In the genomic region with DNA sequence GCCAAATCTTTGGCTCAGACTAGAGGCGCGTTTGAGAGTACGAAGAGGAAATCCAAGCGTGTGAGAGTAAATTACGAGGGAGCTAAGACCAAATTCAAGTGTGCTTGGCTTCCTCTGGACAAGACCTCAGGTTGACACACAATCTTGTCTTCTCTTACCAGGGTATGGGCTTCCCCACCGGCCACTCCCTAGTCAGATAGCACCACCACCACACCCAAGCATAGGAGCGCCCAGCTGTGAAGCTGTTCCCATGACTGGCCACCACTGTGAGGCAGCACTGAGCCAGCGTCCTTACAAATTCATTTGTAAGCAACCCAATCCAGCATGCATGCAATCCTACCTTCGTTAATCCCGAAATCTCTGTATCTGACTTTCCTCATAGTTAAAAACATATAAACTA, we compare ENCODE assay signal across 10 mouse cellular contexts. TPM values are rescaled to one million over a fixed set of nuclear protein-coding genes. Genes with fewer than 3 reads are reported as not detected.
DNase-seq lines count a peak whose midpoint lies in the region; ATAC-seq and TF ChIP-seq lines count a peak whose summit lies in the region.
"Had no signal": no experiment of that assay in that cellular context is flagged by ENCODE, and none has a peak within 500 bp of the region (broad histone marks: within the 10 kb centered on the region; RNA-seq: fewer than 3 reads in every experiment).

No protein-coding gene starts in this region.

- 69% methylated on average over 10 of the region's 10 CpGs for WGBS in kidney, embryonic 15.5 days
- WGBS in liver, embryonic 11.5 days = 59% methylated on average over 10 of the region's 10 CpGs
- WGBS in spleen, adult 2 months = 48% methylated on average over 10 of the region's 10 CpGs

- peaks cover 11% of the 10 kb centered on the region for H3K36me3 ChIP-seq in kidney, embryonic 15.5 days
- peaks cover 6% of the 10 kb centered on the region; the same call in 1 of the 2 replicates for H3K36me3 ChIP-seq in liver, embryonic 11.5 days (ENCODE audit: control insufficient read depth, insufficient read depth, low read length)
- peaks cover 9% of the 10 kb centered on the region for H3K36me3 ChIP-seq in spleen, adult 2 months (ENCODE audit: control insufficient read depth, insufficient read depth, low read length)

- H3K4me2 ChIP-seq in kidney, embryonic 15.5 days = no peak overlapping the region
- no peak overlapping the region for H3K4me2 ChIP-seq in liver, embryonic 11.5 days
- H3K4me2 ChIP-seq: embryonic facial prominence, embryonic 15.5 days; limb, embryonic 13.5 days had no signal

- H3K27ac ChIP-seq in kidney, embryonic 15.5 days = no peak overlapping the region
- no peak overlapping the region for H3K27ac ChIP-seq in liver, embryonic 11.5 days (ENCODE audit: low read depth, low read length)
- no peak overlapping the region for H3K27ac ChIP-seq in spleen, adult 2 months (ENCODE audit: insufficient read depth, low read length)
- H3K27ac ChIP-seq: embryonic facial prominence, embryonic 15.5 days; limb, embryonic 13.5 days had no signal

- H3K9me3 ChIP-seq in kidney, embryonic 15.5 days (replicated peaks) = no peaks in the 10 kb centered on the region
- no peaks in the 10 kb centered on the region for H3K9me3 ChIP-seq in liver, embryonic 11.5 days (ENCODE audit: control insufficient read depth, low read length)
- H3K9me3 ChIP-seq: embryonic facial prominence, embryonic 15.5 days; limb, embryonic 13.5 days had no signal

- no peak overlapping the region for H3K4me3 ChIP-seq in kidney, embryonic 15.5 days (replicated peaks)
- H3K4me3 ChIP-seq in liver, embryonic 11.5 days (ENCODE audit: low read depth, low read length) = no peak overlapping the region
- H3K4me3 ChIP-seq in spleen, adult 2 months (ENCODE audit: extremely low read depth, insufficient read depth, insufficient read length) = no peak overlapping the region
- H3K4me3 ChIP-seq: embryonic facial prominence, embryonic 15.5 days; limb, embryonic 13.5 days had no signal

- TF ChIP-seq POLR2A in brain, embryonic 14.5 days (IDR thresholded peaks at IDR 0.05; ENCODE audit: borderline replicate concordance, extremely low read depth, insufficient read depth, insufficient read length, poor library complexity, severe bottlenecking) = no peak
- TF ChIP-seq POLR2A in spleen, adult 2 months (IDR thresholded peaks at IDR 0.05; ENCODE audit: low read depth, low read length) = no peak

- ATAC-seq in kidney, embryonic 15.5 days (replicated peaks; ENCODE audit: low FRiP score) = no peak
- no peak; the same call in 1 of the 2 replicates for ATAC-seq in liver, embryonic 11.5 days (replicated peaks; ENCODE audit: low FRiP score)

- H3K27me3 ChIP-seq in kidney, embryonic 15.5 days = peaks cover 12% of the 10 kb centered on the region; the same call in 1 of the 2 replicates
- H3K27me3 ChIP-seq in liver, embryonic 11.5 days (replicated peaks; ENCODE audit: control insufficient read depth, insufficient read depth, low read length) = peaks cover 7% of the 10 kb centered on the region; the same call in 1 of the 2 replicates
- H3K27me3 ChIP-seq in spleen, adult 2 months (ENCODE audit: control insufficient read depth, insufficient read depth, low read length) = no peaks in the 10 kb centered on the region

- DNase-seq in kidney, adult 9 months = peak; percentile 49
- peak; percentile 86 for DNase-seq in ES-CJ7 (ENCODE audit: low read depth, low spot score)
- no peak for DNase-seq in brain, embryonic 14.5 days (ENCODE audit: low read depth)
- peak; percentile 54 for DNase-seq in liver, embryonic 11.5 days (ENCODE audit: low spot score)
- peak in 1 of 2 experiments; percentile 51 for DNase-seq in spleen, adult 2 months (ENCODE audit: low read depth in 1 of 2, low spot score in 2 of 2)
- DNase-seq in frontal cortex, postnatal 10 days (ENCODE audit: low spot score in 2 of 2) = no peak
- DNase-seq in layer of hippocampus, adult 9-11 months = no peak

- peaks cover 13% of the 10 kb centered on the region for H3K4me1 ChIP-seq in kidney, embryonic 15.5 days
- H3K4me1 ChIP-seq in liver, embryonic 11.5 days (replicated peaks; ENCODE audit: control insufficient read depth, insufficient read depth, low read length) = peaks cover 11% of the 10 kb centered on the region
- H3K4me1 ChIP-seq in spleen, adult 2 months (ENCODE audit: control insufficient read depth, insufficient read depth, insufficient read length) = peaks cover under 1% of the 10 kb centered on the region; the same call in 1 of the 2 replicates

- TF ChIP-seq CTCF in brain, embryonic 14.5 days (IDR thresholded peaks at IDR 0.05; ENCODE audit: borderline replicate concordance, extremely low read depth, insufficient read depth, insufficient read length) = peak; percentile 64
- peak; percentile 69; the same call in 1 of the 2 replicates for TF ChIP-seq CTCF in spleen, adult 2 months (IDR thresholded peaks at IDR 0.05; ENCODE audit: extremely low read depth, insufficient read depth, insufficient read length, insufficient replicate concordance)

- H3K9ac ChIP-seq in kidney, embryonic 15.5 days = no peak overlapping the region
- no peak overlapping the region for H3K9ac ChIP-seq in liver, embryonic 11.5 days (ENCODE audit: low read depth, low read length)
- H3K9ac ChIP-seq: embryonic facial prominence, embryonic 15.5 days; limb, embryonic 13.5 days had no signal

RNA-seq across cellular contexts. Expression of a gene that starts 7.4 kb away (rescaled TPM):
- 1,379 and 1,393 TPM in 2 replicates for polyA plus RNA-seq in kidney, embryonic 15.5 days (2015; fragmentation: Nextera tagmentation; extraction: Ambion mirVana)
- polyA plus RNA-seq in brain, embryonic 14.5 days (2012; rRNA removed) = 4,229 and 5,499 TPM in 2 replicates
- 1,876 and 2,139 TPM in 2 replicates for polyA plus RNA-seq in liver, embryonic 11.5 days (2014; fragmentation: Nextera tagmentation; extraction: Ambion mirVana)
- polyA plus RNA-seq in spleen, adult 2 months (2012; rRNA removed) = 10,671 and 13,207 TPM in 2 replicates

RNA-seq across cellular contexts. Expression of a gene that starts 39.7 kb away (rescaled TPM):
- 123 and 127 TPM in 2 replicates for polyA plus RNA-seq in kidney, embryonic 15.5 days (2015; fragmentation: Nextera tagmentation; extraction: Ambion mirVana)
- 23.1 and 26.4 TPM in 2 replicates for polyA plus RNA-seq in brain, embryonic 14.5 days (2012; rRNA removed)
- polyA plus RNA-seq in liver, embryonic 11.5 days (2014; fragmentation: Nextera tagmentation; extraction: Ambion mirVana) = 85.1 and 93.8 TPM in 2 replicates
- polyA plus RNA-seq in spleen, adult 2 months (2012; rRNA removed) = 4.6 and 4.7 TPM in 2 replicates

Comparison
In these comparisons a context has a peak if more than half of its experiments do, and no peak if none do; other contexts are left out.
1. DNase-seq: peak in kidney, adult 9 months (single experiment), ES-CJ7 (single experiment) and liver, embryonic 11.5 days (single experiment); none in brain, embryonic 14.5 days (single experiment), frontal cortex, postnatal 10 days (0 of 2) and layer of hippocampus, adult 9-11 months (single experiment).